Mouse (Mus musculus) liver, embryonic 16.5 days (tissue): ENCODE results near the gene Wbp2. TPM values are rescaled to one million over a fixed set of nuclear protein-coding genes. Genes with fewer than 3 reads are reported as not detected.

Experiments
- ATAC-seq: fragments of 200-750 bp; cut with Nextera tagmentation; 2 replicates; pipeline ENCODE4 v1.8.0; 2017; ENCODE audit warnings: low read depth, mild to moderate bottlenecking, moderate number of reproducible peaks, moderate library complexity
- H3K27ac ChIP-seq: fragments of 300-500 bp; sonication (generic); 2 replicates; pipeline ENCODE4 v1.5.1; 2014; ENCODE audit warnings: mild to moderate bottlenecking, low read length
- H3K27me3 ChIP-seq: fragments of 300-500 bp; sonication (generic); 2 replicates; pipeline ENCODE4 v1.6.1; 2014; ENCODE audit warnings: low read depth, low read length, mixed read lengths; ENCODE audit not compliant: control insufficient read depth, insufficient read depth
- H3K36me3 ChIP-seq: fragments of 300-500 bp; sonication (generic); 2 replicates; pipeline ENCODE4 v1.6.1; 2014; ENCODE audit warnings: mild to moderate bottlenecking; ENCODE audit not compliant: control insufficient read depth, insufficient read depth
- H3K4me1 ChIP-seq: fragments of 300-500 bp; sonication (generic); 2 replicates; pipeline ENCODE4 v1.6.1; 2014; ENCODE audit warnings: low read depth, low read length, mixed read lengths; ENCODE audit not compliant: control insufficient read depth
- H3K4me2 ChIP-seq: fragments of 300-500 bp; sonication (generic); 2 replicates; pipeline ENCODE4 v1.6.1; 2014; ENCODE audit warnings: low read depth, low read length, mixed read lengths
- H3K4me3 ChIP-seq: fragments of 300-500 bp; sonication (generic); 2 replicates; pipeline ENCODE4 v1.5.1; 2014; ENCODE audit warnings: low read depth, mild to moderate bottlenecking, low read length
- H3K9ac ChIP-seq: fragments of 300-500 bp; sonication (generic); 2 replicates; pipeline ENCODE4 v1.6.1; 2014; ENCODE audit warnings: low read depth, low read length
- H3K9me3 ChIP-seq: fragments of 300-500 bp; sonication (generic); replicated peaks from 2 replicates; pipeline ENCODE4 v1.6.1; 2016; ENCODE audit warnings: low read length; ENCODE audit not compliant: control insufficient read depth
- WGBS: fragments of 180-500 bp; shearing (Covaris S2); extraction: QIAGEN DNeasy Blood & Tissue Kit; methylation state at CpG from one replicate; pipeline ENCODE4 v1.1.7; 2014; ENCODE audit not compliant: insufficient replicate concordance; 5-methylcytosine and 5-hydroxymethylcytosine counted together
- polyA plus RNA-seq: library from polyadenylated mRNA; unstranded; fragments of >200 nt; fragmentation: Nextera tagmentation; extraction: Ambion mirVana; gene quantifications from 2 replicates; pipeline ENCODE4 v1.2.1, GENCODE M21; 2015

The Wbp2 gene
- polyA plus RNA-seq, 1 experiment from 2014 or later: 110 TPM

DNA sequence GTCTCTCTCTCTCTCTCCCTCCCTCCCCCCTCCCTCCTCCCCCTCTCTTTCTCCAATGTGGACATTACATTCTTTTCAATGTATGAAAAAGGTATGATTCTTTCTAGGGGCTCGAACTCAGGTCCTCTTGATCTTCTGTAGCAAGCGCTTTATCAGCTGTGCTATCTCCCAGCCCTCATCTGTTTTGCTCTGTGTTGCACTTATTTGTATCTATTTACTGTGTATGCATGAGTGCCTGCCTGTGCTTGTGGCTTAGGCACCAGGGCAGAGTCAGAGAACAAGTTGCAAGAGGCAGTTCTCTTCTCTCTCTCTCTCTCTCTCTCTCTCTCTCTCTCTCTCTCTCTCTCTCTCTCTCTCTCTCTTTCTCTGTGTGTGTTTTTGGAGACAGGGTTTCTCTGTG, 18.3 kb upstream of the Wbp2 start:
- WGBS: 64% methylated on average over 2 of the region's 2 CpGs
- Histone ChIP-seq H3K9ac (no peak overlapping the region), H3K4me3 (no peak overlapping the region), H3K27ac (no peak overlapping the region), H3K4me1 (peaks cover 69% of the 10 kb centered on the region), H3K27me3 (peaks cover 30% of the 10 kb centered on the region), H3K9me3 (no peaks in the 10 kb centered on the region), H3K36me3 (no peaks in the 10 kb centered on the region), H3K4me2 (no peak overlapping the region)
- no peak for ATAC-seq

DNA sequence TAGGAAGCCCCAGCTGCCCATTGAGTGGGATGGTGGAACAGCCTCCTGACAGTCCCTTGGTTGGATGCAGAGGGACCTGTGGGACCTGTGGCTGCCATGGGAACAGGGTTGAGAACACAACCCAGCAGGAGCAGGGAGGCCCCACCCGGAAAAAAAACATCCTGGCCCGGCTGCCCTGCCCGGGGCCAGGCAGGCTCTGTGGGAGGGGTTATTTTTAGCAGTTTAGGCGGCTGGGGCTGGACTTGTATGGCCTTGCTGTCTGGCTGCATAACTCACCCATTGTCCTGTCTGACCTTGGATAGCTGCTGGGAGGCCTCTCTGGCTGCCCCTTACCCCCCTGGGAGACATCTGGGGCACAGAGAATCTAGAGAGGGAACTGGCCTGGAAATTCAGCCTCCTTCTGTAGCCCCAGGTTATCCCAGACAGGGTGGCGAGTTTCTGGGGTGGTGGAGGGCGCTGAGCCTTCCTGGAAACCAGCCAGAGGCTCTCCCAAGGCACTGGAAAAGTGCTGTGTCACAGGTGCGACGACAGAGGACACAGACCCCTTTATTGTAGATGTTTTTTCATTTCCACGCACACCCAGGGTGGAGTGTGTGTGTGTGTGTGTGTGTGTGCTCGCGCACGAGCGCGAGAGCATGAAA, 17.3 kb upstream of the Wbp2 start:
- WGBS: 29% methylated on average over 14 of the region's 14 CpGs
- peak; percentile 69 for ATAC-seq
- Histone ChIP-seq H3K36me3 (no peaks in the 10 kb centered on the region), H3K4me1 (peaks cover 71% of the 10 kb centered on the region), H3K27ac (peak overlapping the region; percentile 71), H3K9me3 (no peaks in the 10 kb centered on the region), H3K4me2 (no peak overlapping the region), H3K4me3 (no peak overlapping the region), H3K9ac (no peak overlapping the region), H3K27me3 (peaks cover 21% of the 10 kb centered on the region)

DNA sequence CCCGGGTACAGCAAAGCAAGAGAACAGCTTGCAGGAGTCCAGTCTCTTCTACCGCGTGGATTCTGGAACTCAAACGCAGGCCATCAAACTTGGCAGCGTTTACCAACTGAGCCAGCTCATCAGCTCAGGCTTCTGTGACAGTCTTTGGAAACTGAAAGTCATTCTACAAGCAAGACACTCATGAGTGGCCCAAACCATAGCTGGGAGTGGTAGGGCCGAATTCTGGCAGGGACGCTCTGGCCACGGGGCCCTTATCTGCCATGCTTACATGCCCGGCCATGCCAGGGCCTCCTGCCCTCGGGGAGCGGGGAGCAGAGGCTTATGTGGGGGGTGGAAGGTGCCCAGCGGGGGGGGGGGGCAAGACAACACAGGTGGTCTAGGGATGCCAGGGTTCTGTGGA, 16.8 kb upstream of the Wbp2 start:
- H3K27me3 ChIP-seq: peaks cover 15% of the 10 kb centered on the region
- no peak overlapping the region; the same call in 1 of the 2 replicates for H3K27ac ChIP-seq
- peaks cover 72% of the 10 kb centered on the region for H3K4me1 ChIP-seq
- H3K9me3 ChIP-seq: no peaks in the 10 kb centered on the region
- no peak overlapping the region for H3K4me2 ChIP-seq
- no peaks in the 10 kb centered on the region for H3K36me3 ChIP-seq
- H3K9ac ChIP-seq: no peak overlapping the region
- ATAC-seq: no peak
- no peak overlapping the region for H3K4me3 ChIP-seq
- 56% methylated on average over 12 of the region's 12 CpGs for WGBS

DNA sequence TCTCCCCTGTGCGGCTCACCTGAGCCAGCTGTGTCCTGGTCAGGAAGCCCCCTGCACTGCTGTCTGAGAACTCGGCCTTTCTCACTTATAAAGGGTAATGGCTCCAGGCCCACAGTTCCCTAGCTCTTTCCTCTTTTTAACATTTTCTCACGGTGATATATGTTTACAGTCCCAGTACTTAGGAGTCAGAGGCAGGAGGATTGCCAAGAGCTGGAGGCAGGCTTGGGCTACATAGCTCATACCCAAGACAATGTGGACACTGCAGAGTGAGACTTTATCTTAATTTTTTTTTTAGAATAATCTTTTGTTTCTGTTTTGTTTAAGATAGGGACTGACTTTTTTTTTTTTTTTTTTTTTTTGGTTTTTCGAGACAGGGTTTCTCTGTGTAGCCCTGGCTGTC, 15.7 kb upstream of the Wbp2 start:
- H3K27ac ChIP-seq: peak overlapping the region; percentile 75
- H3K4me2 ChIP-seq: no peak overlapping the region
- H3K9ac ChIP-seq: no peak overlapping the region; the same call in 1 of the 2 replicates
- H3K9me3 ChIP-seq: no peaks in the 10 kb centered on the region
- peaks cover 4% of the 10 kb centered on the region for H3K27me3 ChIP-seq
- no peak overlapping the region for H3K4me3 ChIP-seq
- no peak for ATAC-seq
- H3K36me3 ChIP-seq: no peaks in the 10 kb centered on the region
- WGBS: 40% methylated on average over 3 of the region's 4 CpGs
- peaks cover 62% of the 10 kb centered on the region for H3K4me1 ChIP-seq

DNA sequence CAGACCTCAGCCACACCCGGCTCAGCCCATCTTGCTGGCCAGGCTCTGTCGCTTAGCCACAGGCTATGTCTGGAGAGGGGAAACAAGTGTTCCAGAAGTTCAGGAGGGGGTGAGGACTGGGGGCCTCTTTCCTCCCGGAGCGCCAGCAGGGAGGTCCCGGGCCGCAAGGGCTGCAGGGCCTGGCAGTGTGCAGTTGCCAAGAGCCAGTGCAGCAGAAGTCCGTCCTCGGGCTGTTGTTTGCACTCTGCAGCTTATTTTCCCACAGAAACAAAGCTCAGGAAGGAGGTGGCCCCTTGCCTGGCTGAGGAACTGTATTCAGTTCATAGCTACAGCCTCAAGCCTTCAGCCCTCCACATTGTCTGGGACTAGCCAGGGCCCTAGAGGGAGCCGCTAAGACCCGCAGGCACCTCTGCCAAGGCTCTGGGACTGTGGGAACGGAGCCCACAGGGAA, 15.2 kb upstream of the Wbp2 start:
- Histone ChIP-seq H3K9me3 (no peaks in the 10 kb centered on the region), H3K36me3 (no peaks in the 10 kb centered on the region), H3K9ac (peak overlapping the region; percentile 37), H3K4me2 (peak overlapping the region; percentile 15; the same call in 1 of the 2 replicates), H3K27ac (peak overlapping the region; percentile 75), H3K4me3 (no peak overlapping the region), H3K27me3 (no peaks in the 10 kb centered on the region; the same call in none of the 2 replicates), H3K4me1 (peaks cover 61% of the 10 kb centered on the region)
- 32% methylated on average over 11 of the region's 11 CpGs for WGBS
- ATAC-seq: no peak

DNA sequence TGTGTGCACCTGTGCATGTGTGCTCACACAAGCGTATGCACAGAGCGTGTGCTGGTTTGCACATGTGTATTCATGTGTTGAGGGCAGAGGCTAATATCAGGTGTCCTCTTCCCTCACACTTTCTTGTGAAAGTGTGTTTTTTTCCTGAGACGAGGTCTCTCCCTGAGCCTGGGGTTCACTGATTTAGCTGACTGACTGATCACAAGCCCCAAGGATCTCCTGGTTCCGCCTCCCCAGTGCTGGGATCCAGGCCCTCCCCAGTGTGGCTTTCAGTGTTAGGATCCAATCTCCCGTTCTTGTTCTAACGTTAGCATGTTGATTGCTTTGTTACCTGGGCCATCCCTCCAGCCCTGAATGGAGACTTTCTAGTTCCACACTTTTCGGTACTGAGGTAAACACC, 14.0 kb upstream of the Wbp2 start:
- H3K27ac ChIP-seq: no peak overlapping the region
- no peak for ATAC-seq
- peaks cover 50% of the 10 kb centered on the region for H3K4me1 ChIP-seq
- H3K9me3 ChIP-seq: no peaks in the 10 kb centered on the region; the same call in 1 of the 2 replicates
- H3K4me3 ChIP-seq: no peak overlapping the region
- H3K36me3 ChIP-seq: no peaks in the 10 kb centered on the region
- 73% methylated on average over 7 of the region's 7 CpGs for WGBS
- no peak overlapping the region for H3K9ac ChIP-seq
- no peaks in the 10 kb centered on the region for H3K27me3 ChIP-seq
- no peak overlapping the region for H3K4me2 ChIP-seq

DNA sequence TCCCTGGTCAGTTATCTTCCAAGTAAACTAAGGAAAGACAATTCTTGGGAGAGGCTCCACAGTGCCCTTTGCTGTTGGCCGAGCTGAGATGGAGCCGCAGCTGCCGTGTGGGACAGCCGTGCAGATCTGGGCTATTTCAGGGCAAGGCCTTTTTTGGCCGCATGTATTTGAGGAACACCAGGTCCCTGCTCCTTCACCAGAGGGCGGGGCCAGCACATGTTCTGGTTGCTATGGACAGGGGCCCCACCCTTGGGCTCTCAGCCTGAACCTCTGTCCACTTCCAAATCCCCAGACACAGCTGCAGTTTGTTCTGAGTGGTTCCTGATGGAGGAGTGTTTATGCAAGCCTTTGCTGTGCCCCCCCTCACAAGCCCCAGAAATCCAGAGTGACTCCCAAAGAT, 13.6 kb upstream of the Wbp2 start:
- H3K4me1 ChIP-seq: peaks cover 47% of the 10 kb centered on the region
- no peak overlapping the region for H3K9ac ChIP-seq
- ATAC-seq: no peak
- H3K27me3 ChIP-seq: no peaks in the 10 kb centered on the region
- H3K9me3 ChIP-seq: no peaks in the 10 kb centered on the region; the same call in 1 of the 2 replicates
- no peak overlapping the region for H3K4me3 ChIP-seq
- no peak overlapping the region for H3K4me2 ChIP-seq
- H3K36me3 ChIP-seq: no peaks in the 10 kb centered on the region
- WGBS: 45% methylated on average over 6 of the region's 6 CpGs
- H3K27ac ChIP-seq: no peak overlapping the region

DNA sequence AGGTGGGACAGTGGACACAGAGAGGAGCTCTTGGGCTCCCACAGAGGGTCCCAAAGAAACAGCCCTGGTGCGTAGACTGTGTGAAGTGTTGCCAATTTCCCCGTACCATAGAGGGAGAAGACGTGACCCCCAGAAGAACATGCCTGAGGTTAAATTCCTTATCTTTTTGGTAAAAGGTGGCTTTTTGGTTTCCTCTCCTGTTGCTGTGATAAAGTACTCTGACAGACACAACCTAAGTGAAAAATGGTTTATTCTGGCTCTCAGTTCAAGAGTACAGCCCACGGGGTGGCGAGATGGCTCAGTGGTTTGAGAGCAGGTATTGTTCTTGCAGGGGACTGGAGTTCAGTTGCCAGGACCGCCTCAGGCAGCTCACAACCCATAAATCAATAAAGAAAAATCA, 12.7 kb upstream of the Wbp2 start:
- Histone ChIP-seq H3K9me3 (no peaks in the 10 kb centered on the region; the same call in 1 of the 2 replicates), H3K4me1 (peaks cover 45% of the 10 kb centered on the region), H3K27ac (peak overlapping the region; percentile 23; the same call in 1 of the 2 replicates), H3K27me3 (no peaks in the 10 kb centered on the region), H3K9ac (no peak overlapping the region), H3K36me3 (no peaks in the 10 kb centered on the region), H3K4me3 (no peak overlapping the region), H3K4me2 (peak overlapping the region; percentile 21; the same call in 1 of the 2 replicates)
- ATAC-seq: no peak
- 24% methylated on average over 6 of the region's 6 CpGs for WGBS

DNA sequence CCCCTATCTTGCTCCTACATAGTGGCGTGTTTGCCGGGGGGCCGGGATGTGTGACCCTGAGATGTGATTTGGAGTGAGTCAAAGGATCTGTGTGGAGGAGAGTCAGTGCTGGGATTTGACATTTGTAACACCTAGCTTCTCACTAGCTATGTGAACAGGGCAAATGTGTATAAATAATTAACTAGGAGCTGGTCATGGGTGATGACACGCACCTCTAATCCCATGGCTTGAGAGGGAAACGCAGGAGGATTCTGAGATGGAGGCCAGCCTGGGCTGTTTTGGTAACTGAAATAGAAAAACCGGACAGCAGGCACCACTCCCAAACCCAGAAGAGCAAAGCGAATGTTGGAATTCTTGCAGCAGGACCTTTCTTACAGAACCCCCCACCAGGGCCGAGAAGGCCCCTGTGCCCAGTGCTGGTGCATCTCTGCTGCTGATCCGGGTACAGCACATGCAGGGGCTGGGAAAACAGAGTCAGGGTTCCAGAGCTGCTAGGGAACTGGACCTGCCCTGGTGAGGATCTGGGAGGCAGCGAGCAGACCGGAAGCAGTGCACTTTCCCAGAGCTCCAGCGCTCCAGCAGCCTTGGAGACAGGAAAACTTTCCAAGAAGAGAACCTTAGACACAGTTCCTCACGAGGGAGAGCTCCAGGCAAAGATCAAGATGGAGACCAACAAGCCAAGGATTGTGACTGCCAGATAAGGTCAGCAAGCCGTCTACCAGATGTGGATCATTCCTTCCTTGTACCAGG, 12.1 kb upstream of the Wbp2 start:
- Histone ChIP-seq H3K4me3 (no peak overlapping the region), H3K4me1 (peaks cover 42% of the 10 kb centered on the region), H3K9me3 (no peaks in the 10 kb centered on the region; the same call in 1 of the 2 replicates), H3K9ac (no peak overlapping the region), H3K27me3 (no peaks in the 10 kb centered on the region), H3K4me2 (peak overlapping the region; percentile 21; the same call in 1 of the 2 replicates), H3K36me3 (no peaks in the 10 kb centered on the region), H3K27ac (peak overlapping the region; percentile 28)
- 60% methylated on average over 14 of the region's 14 CpGs for WGBS
- peak; percentile 58; the same call in 1 of the 2 replicates for ATAC-seq
